Mouse (Mus musculus) gastrocnemius, postnatal 14 days (tissue): ENCODE results near the gene Pmch. TPM values are rescaled to one million over a fixed set of nuclear protein-coding genes. Genes with fewer than 3 reads are reported as not detected.
A peak's percentile ranks its signal among the peaks of the same experiment; 100 is the strongest.

ENCODE experiments used
- DNase-seq: peaks from one replicate; pipeline ENCODE4 v3.0.0; 2021; ENCODE audit warnings: mixed read lengths
- intact Hi-C: fragments of 180-260 bp; cut with DNase I; formaldehyde crosslinking; loops from one replicate; pipeline ENCODE4 v1.15.1; 2025; ENCODE audit warnings: low total_unique reads
- long read RNA-seq, 2 experiments: library from polyadenylated mRNA; stranded (forward); transcript quantifications; one replicate each; pipeline ENCODE4 v2.0.0; 2021
- total RNA-seq, 2 experiments: library from RNA; stranded (reverse); gene quantifications; 2 replicates each; pipeline ENCODE4 v1.2.3; 2021

The Pmch gene
- total RNA-seq: not detected
- long read RNA-seq, experiment 1: 0 reads
- long read RNA-seq, experiment 2: 0 reads

DNA sequence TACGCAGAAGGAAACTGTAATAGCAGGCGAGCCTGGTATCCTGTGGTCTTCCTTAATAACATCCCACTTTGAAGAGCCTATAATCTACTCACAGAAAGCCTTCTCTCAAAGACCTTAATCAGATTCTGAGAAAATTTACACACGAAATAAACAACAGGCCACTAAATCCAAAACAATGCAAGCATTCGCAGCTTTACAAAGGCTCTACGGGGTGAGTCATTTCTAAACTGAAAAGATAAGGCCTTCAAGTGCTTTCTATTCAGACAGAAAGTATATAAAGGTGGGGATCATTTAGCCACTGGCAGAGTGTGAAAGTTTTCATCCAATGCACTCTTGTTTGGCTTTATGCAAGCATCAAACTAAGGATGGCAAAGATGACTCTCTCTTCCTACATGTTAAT lies at the start of gene Pmch:
TSS of gene Pmch (plus strand) at position 301 of the 400 bp plus-strand sequence.
- no peak for DNase-seq
- intact Hi-C loops: no loop called here

- no peak for DNase-seq
- intact Hi-C loops: no loop called here
Measured at GRCm38 (mm10) chr10:88044297-88044696, 46.6 kb upstream of the Pmch start.

GRCm38 (mm10) chr10:88046098-88046771 lies 44.6 kb upstream of the Pmch start:
- intact Hi-C loops: no loop called here
- peak; percentile 34 for DNase-seq

DNA sequence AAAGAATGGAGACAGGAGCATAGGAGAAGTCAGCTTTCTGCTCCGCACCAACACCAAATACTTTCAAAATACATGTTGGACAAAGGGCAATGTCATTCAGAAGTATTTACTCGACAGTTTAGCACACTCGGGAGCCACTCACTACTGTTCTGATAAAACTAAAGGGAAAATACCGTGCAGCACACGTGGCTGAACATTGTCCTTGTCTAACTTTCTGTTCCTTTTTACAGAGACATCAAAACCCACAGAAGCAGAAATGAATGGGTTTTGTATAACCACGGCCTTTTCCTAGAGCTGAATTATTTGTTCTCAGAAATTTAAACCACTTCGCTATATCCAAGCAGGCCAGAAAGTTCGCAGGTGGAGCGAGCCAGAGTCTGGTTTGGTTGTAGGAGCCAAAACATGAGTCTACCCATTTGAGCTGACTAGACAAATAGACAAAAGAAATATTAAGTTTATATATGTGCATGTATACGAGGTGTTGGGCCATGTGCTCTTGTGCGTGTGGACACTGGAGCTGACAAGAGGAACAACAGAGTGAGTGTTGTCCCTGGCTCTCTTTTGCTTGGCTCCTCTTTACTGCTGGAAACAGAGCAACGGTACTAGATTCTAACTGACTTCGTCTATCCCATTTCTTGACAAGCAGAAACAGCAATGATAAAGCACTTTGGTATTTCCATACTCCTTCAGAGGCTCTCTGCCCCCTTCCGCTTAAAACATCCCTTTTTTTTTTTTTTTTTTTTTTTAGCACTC lies 36.5 kb upstream of the Pmch start:
- no peak for DNase-seq
- intact Hi-C loops: no loop called here

GRCm38 (mm10) chr10:88056950-88057649 lies 33.8 kb upstream of the Pmch start:
- DNase-seq: peak; percentile 25

GRCm38 (mm10) chr10:88063436-88063835 lies 27.4 kb upstream of the Pmch start:
- intact Hi-C loops: no loop called here
- DNase-seq: no peak

More at GRCm38 (mm10) chr10:88056950-88057649, 33.8 kb upstream of the Pmch start:
- intact Hi-C loops: no loop called here

DNA sequence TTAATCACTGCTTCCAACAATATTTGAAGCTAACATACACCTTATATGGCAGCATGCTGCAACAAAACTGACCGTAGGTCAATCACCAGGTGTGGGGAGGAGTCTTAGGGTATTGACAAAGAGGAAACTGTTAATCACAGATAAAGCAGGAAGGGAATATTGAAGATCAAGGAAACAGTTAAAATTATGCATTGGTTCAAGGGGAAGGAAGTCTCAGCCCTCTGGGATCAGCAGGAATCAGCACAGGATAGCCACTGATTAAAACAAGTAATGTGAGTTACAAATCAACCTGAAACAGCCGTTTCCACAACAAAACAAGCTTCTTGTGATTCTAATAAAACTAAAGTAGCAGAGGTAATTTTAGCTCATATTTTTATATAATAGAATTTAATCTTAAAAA lies 26.0 kb upstream of the Pmch start:
- intact Hi-C loops: no loop called here
- no peak for DNase-seq

GRCm38 (mm10) chr10:88067377-88067776 lies 23.5 kb upstream of the Pmch start:
- DNase-seq: no peak
- intact Hi-C loops: no loop called here

GRCm38 (mm10) chr10:88106169-88106568 lies 15.3 kb downstream of the Pmch start:
- no peak for DNase-seq
- intact Hi-C loops: no loop called here

- no peak for DNase-seq
- intact Hi-C loops: no loop called here
Measured at GRCm38 (mm10) chr10:88113290-88113689, 22.4 kb downstream of the Pmch start.

DNA sequence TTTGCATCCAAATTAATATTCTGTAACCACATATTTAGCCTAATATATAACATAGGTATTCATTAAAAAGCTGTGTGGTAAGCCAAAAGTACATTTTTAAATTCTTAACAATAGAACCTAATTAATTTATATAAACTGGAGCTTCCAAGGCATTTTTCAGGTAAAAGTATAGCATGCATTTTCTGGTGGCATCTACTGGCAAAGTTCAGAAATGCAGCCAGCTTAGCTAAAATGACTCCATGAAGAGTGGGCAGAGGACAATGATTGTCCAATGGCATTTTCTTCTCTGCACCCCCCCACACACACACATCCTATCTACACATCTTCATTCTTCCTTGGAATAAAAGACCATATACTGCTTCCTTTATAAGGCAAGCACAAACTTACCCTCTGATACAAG lies 28.8 kb downstream of the Pmch start:
- intact Hi-C loops: no loop called here
- DNase-seq: no peak

DNA sequence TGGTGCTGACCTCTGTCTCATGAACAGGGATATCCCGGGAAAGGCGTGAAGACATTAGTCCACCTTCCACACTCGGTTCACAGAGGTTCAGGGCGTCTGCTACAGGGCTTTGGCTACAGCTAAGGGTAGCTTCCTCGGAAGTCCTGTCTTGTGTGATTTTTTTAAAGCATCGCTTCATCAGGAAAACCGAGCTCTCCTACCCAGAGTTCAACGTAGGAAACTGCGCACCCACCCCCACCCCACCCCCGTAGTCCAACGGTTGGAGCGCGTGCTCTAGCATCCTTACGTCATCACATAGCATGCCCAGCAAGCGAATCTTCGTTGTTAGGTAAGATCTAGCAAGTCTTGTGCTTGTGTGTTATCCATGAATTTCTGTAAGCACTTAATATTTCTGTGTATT lies 44.8 kb downstream of the Pmch start:
- DNase-seq: no peak
- intact Hi-C loops: no loop called here

Other genes with a start within 250 kb of the Pmch start
- gene Igf1, start 232.8 kb upstream of the Pmch start, total RNA-seq: 10 to 100 TPM; 39.7 to 63.6 TPM
- gene Parpbp, start 55.9 kb downstream of the Pmch start, total RNA-seq: under 1 TPM; 0.74 to 0.91 TPM
- 1 to 10 TPM; 4.5 to 5.4 TPM for gene Nup37, start 55.9 kb downstream of the Pmch start, total RNA-seq
- gene Washc3, start 110.0 kb downstream of the Pmch start, total RNA-seq: 10 to 100 TPM; 29.1 to 33.3 TPM